Comparison of ENCODE assay signal across 9 mouse cellular contexts in genomic region chr19:8679031-8679779, GRCm38 (mm10). TPM values are rescaled to one million over a fixed set of nuclear protein-coding genes. Genes with fewer than 3 reads are reported as not detected.
DNase-seq lines count a peak whose midpoint lies in the region; ATAC-seq lines count a peak whose summit lies in the region.
"Had no signal": no experiment of that assay in that cellular context is flagged by ENCODE, and none has a peak within 500 bp of the region (broad histone marks: within the 10 kb centered on the region; RNA-seq: fewer than 3 reads in every experiment).

No protein-coding gene starts in this region.

- no peaks in the 10 kb centered on the region for H3K9me3 ChIP-seq in intestine, embryonic 16.5 days (ENCODE audit: control insufficient read depth, low read length)

- peaks cover 17% of the 10 kb centered on the region for H3K4me1 ChIP-seq in intestine, embryonic 16.5 days (ENCODE audit: control insufficient read depth, insufficient read depth, low read length)

- H3K36me3 ChIP-seq in intestine, embryonic 16.5 days (ENCODE audit: control insufficient read depth, insufficient read depth, low read length) = no peaks in the 10 kb centered on the region

- no peaks in the 10 kb centered on the region for H3K27me3 ChIP-seq in intestine, embryonic 16.5 days (replicated peaks; ENCODE audit: control insufficient read depth, insufficient read depth, low read length)

- H3K4me3 ChIP-seq in intestine, embryonic 16.5 days (ENCODE audit: low read length) = peak overlapping the region; percentile 27
- H3K4me3 ChIP-seq: megakaryocyte, embryonic 14.5 days had no signal

- H3K27ac ChIP-seq in intestine, embryonic 16.5 days (ENCODE audit: low read length) = peak overlapping the region; percentile 50

- peak; percentile 86 for ATAC-seq in intestine, embryonic 16.5 days

- peak; percentile 16 to 27 for DNase-seq in cerebellum, postnatal 14 days
- DNase-seq in cerebellum, postnatal 4 days (ENCODE audit: low spot score in 2 of 2) = no peak
- peak; percentile 83 for DNase-seq in ZHBTc4 (ENCODE audit: low read depth, low spot score)
- DNase-seq in lung, adult 18-20 months = peak; percentile 53 to 72
- DNase-seq in testis, postnatal 10 days (ENCODE audit: low spot score) = no peak
- DNase-seq in thymus, postnatal 25 days = no peak
- DNase-seq in frontal cortex, postnatal 14 days (ENCODE audit: low spot score in 2 of 2) = no peak

- 22% methylated on average over 18 of the region's 18 CpGs for WGBS in intestine, embryonic 16.5 days

- peak overlapping the region; percentile 66 for H3K9ac ChIP-seq in intestine, embryonic 16.5 days (ENCODE audit: low read depth, low read length)

- H3K4me2 ChIP-seq in intestine, embryonic 16.5 days (ENCODE audit: low read depth, low read length) = peak overlapping the region; percentile 51

RNA-seq across cellular contexts. Expression of gene Chrm1, which starts 15.6 kb away (rescaled TPM):
- 1.2 TPM in 2 replicates for polyA plus RNA-seq in intestine, embryonic 16.5 days (2015; fragmentation: Nextera tagmentation; extraction: Ambion mirVana)

RNA-seq across cellular contexts. Expression of gene Slc3a2, which starts 44.0 kb away (rescaled TPM):
- polyA plus RNA-seq in intestine, embryonic 16.5 days (2015; fragmentation: Nextera tagmentation; extraction: Ambion mirVana) = 211 and 225 TPM in 2 replicates

RNA-seq across cellular contexts. Expression of gene Wdr74, which starts 56.4 kb away (rescaled TPM):
- polyA plus RNA-seq in intestine, embryonic 16.5 days (2015; fragmentation: Nextera tagmentation; extraction: Ambion mirVana) = 78.1 and 88.7 TPM in 2 replicates

Comparison
In these comparisons a context has a peak if more than half of its experiments do, and no peak if none do; other contexts are left out.
1. DNase-seq: peak in cerebellum, postnatal 14 days (2 of 2), ZHBTc4 (single experiment) and lung, adult 18-20 months (2 of 2); none in cerebellum, postnatal 4 days (0 of 2), testis, postnatal 10 days (single experiment), thymus, postnatal 25 days (single experiment) and frontal cortex, postnatal 14 days (0 of 2).